Mouse (Mus musculus) adrenal gland, postnatal 36 days (tissue): Measurements from ENCODE around the gene 1700018B08Rik. TPM values are rescaled to one million over a fixed set of nuclear protein-coding genes. Genes with fewer than 3 reads are reported as not detected.

Source experiments
- DNase-seq, 2 experiments: peaks; one replicate each; pipeline ENCODE4 v3.0.0; 2021; ENCODE audit warnings: mixed read lengths in 1 of 2
- total RNA-seq, 2 experiments: library from RNA; stranded (reverse); gene quantifications; 2 replicates each; pipeline ENCODE4 v1.2.3; 2021

Gene 1700018B08Rik
- total RNA-seq, 2 experiments from 2014 or later = not detected

GRCm38 (mm10) chr8:121562941-121563351, 18.8 kb upstream of the 1700018B08Rik start:
- DNase-seq = peak; percentile 74 to 76

- peak; percentile 50 to 51 for DNase-seq
Measured at GRCm38 (mm10) chr8:121561636-121562345, 17.7 kb upstream of the 1700018B08Rik start.

- peak in 1 of 2 experiments; percentile 30 for DNase-seq
Measured at GRCm38 (mm10) chr8:121560432-121561100, 16.4 kb upstream of the 1700018B08Rik start.

- DNase-seq = no peak
Measured at GRCm38 (mm10) chr8:121559801-121560200, 15.7 kb upstream of the 1700018B08Rik start.

GRCm38 (mm10) chr8:121558538-121558937, 14.4 kb upstream of the 1700018B08Rik start:
- DNase-seq = no peak

- DNase-seq = peak in 1 of 2 experiments; percentile 59
Measured at GRCm38 (mm10) chr8:121557746-121558145, 13.6 kb upstream of the 1700018B08Rik start.

GRCm38 (mm10) chr8:121553831-121554475, 9.8 kb upstream of the 1700018B08Rik start:
- DNase-seq = no peak

GRCm38 (mm10) chr8:121552506-121552905, 8.4 kb upstream of the 1700018B08Rik start:
- no peak for DNase-seq

- DNase-seq = no peak
Measured at GRCm38 (mm10) chr8:121551065-121551985, 7.2 kb upstream of the 1700018B08Rik start.

GRCm38 (mm10) chr8:121550056-121550455, 5.9 kb upstream of the 1700018B08Rik start:
- no peak for DNase-seq

GRCm38 (mm10) chr8:121547132-121547531, 3.0 kb upstream of the 1700018B08Rik start:
- DNase-seq = peak; percentile 72 to 78

GRCm38 (mm10) chr8:121544936-121545335, 816 bp upstream of the 1700018B08Rik start:
- no peak for DNase-seq

GRCm38 (mm10) chr8:121542901-121543300, 1.2 kb downstream of the 1700018B08Rik start:
- DNase-seq = no peak

GRCm38 (mm10) chr8:121541862-121542261, 2.3 kb downstream of the 1700018B08Rik start:
- no peak for DNase-seq

GRCm38 (mm10) chr8:121532381-121532780, 11.7 kb downstream of the 1700018B08Rik start:
- peak; percentile 36 to 48 for DNase-seq

GRCm38 (mm10) chr8:121530639-121531038, 13.5 kb downstream of the 1700018B08Rik start:
- DNase-seq = no peak

GRCm38 (mm10) chr8:121528790-121529189, 15.3 kb downstream of the 1700018B08Rik start:
- no peak for DNase-seq

GRCm38 (mm10) chr8:121527751-121528150, 16.4 kb downstream of the 1700018B08Rik start:
- DNase-seq = no peak

GRCm38 (mm10) chr8:121526811-121527550, 17.1 kb downstream of the 1700018B08Rik start:
- DNase-seq = no peak

- DNase-seq = no peak
Measured at GRCm38 (mm10) chr8:121525111-121525818, 18.9 kb downstream of the 1700018B08Rik start.
